Mouse (Mus musculus) kidney, adult 2 months (tissue): ENCODE results near the gene Helz. TPM values are rescaled to one million over a fixed set of nuclear protein-coding genes. Genes with fewer than 3 reads are reported as not detected.

ENCODE experiments used
- DNase-seq: peaks from one replicate; pipeline ENCODE4 v3.0.0; 2021
- H3K27ac ChIP-seq: fragments of 200-500 bp; 2 replicates; pipeline ENCODE4 v1.5.1; 2012; ENCODE audit warnings: low read depth, low read length, control low read depth, inconsistent platforms; ENCODE audit not compliant: insufficient read depth
- H3K27me3 ChIP-seq: fragments of 200-500 bp; replicated peaks from 2 replicates; pipeline ENCODE4 v1.6.1; 2012; ENCODE audit warnings: mild to moderate bottlenecking, moderate library complexity, low read length, inconsistent platforms; ENCODE audit not compliant: control insufficient read depth, insufficient read depth
- H3K36me3 ChIP-seq: fragments of 200-500 bp; 2 replicates; pipeline ENCODE4 v1.6.1; 2012; ENCODE audit warnings: mild to moderate bottlenecking, moderate library complexity, low read length, inconsistent platforms; ENCODE audit not compliant: control insufficient read depth, insufficient read depth
- H3K4me1 ChIP-seq: fragments of 200-500 bp; 2 replicates; pipeline ENCODE4 v1.6.1; 2011; ENCODE audit warnings: low read length; ENCODE audit not compliant: control insufficient read depth, insufficient read depth
- H3K4me3 ChIP-seq: fragments of 200-500 bp; 2 replicates; pipeline ENCODE4 v1.5.1; 2011; ENCODE audit warnings: mild to moderate bottlenecking, low read depth, low read length, control low read depth; ENCODE audit not compliant: insufficient read depth
- CTCF ChIP-seq: fragments of 200-500 bp; conservative IDR thresholded peaks from 2 replicates; pipeline ENCODE4 v1.5.1; 2011; ENCODE audit warnings: low read depth, mild to moderate bottlenecking, control low read depth, low read length, moderate library complexity, mixed read lengths; ENCODE audit not compliant: insufficient read depth, insufficient read length
- POLR2A ChIP-seq: fragments of 200-500 bp; IDR thresholded peaks from one replicate; pipeline ENCODE4 v1.6.1; 2011; ENCODE audit warnings: low read depth, low read length, control low read depth
- WGBS: fragments of 180-500 bp; shearing (Covaris S2); methylation state at CpG from one replicate; pipeline ENCODE4 v1.1.7; 2018; 5-methylcytosine and 5-hydroxymethylcytosine counted together
- polyA plus RNA-seq: library from polyadenylated mRNA; depleted of rRNA; stranded (reverse); fragments of >200 nt; gene quantifications from 2 replicates; pipeline ENCODE4 v1.2.3, GENCODE M21; 2012

Gene Helz
- polyA plus RNA-seq, 1 experiment = 18.8 TPM

DNA sequence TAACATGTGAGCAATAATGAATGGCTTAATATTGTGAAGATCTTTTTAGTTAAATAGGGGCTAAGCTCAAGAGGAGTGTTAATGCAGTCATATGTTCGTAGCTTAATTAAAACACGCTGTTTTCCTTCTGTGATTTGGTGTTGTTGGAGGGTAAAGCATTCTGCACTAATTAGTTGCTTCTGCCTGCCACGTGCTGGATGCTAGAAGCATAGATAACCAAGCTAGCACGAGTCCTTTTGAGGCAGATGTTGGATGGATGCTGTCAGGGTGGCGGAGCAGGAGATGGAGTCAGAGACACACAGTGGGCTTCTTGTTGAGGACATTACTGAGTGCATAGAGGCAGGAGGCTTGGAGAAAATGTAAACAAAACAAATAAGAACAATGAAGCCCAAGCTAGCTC, 109.4 kb downstream of the Helz start:
- DNase-seq = no peak
- H3K4me1 ChIP-seq = no peaks in the 10 kb centered on the region
- H3K27me3 ChIP-seq = no peaks in the 10 kb centered on the region
- no peak overlapping the region for H3K4me3 ChIP-seq
- H3K36me3 ChIP-seq = peaks cover 5% of the 10 kb centered on the region
- TF ChIP-seq CTCF (no peak), POLR2A (no peak)
- 86% methylated on average over 5 of the region's 5 CpGs for WGBS
- no peak overlapping the region for H3K27ac ChIP-seq

DNA sequence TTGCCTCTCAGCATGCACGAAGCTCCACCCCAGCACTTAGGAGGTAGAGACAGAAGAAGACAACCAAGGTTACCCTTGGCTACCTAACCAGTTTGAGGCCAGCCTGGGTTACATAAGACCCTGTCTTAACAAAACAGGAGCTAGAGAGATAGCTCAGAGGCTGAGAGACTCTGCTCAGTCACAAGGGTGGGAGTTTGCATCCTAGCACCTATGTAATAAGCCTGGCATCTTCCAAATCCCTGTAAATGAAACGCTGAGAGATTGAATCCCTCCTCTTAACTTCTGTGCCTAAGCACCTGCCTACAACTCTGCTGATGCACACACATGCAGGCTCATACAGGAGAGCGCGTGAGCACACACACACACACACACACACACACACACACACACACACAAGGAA, 112.7 kb downstream of the Helz start:
- DNase-seq = no peak
- no peak overlapping the region for H3K4me3 ChIP-seq
- peaks cover 7% of the 10 kb centered on the region for H3K36me3 ChIP-seq
- no peak overlapping the region for H3K27ac ChIP-seq
- WGBS = 95% methylated on average over 4 of the region's 4 CpGs
- TF ChIP-seq CTCF (no peak), POLR2A (no peak)
- H3K27me3 ChIP-seq = no peaks in the 10 kb centered on the region
- H3K4me1 ChIP-seq = no peaks in the 10 kb centered on the region

DNA sequence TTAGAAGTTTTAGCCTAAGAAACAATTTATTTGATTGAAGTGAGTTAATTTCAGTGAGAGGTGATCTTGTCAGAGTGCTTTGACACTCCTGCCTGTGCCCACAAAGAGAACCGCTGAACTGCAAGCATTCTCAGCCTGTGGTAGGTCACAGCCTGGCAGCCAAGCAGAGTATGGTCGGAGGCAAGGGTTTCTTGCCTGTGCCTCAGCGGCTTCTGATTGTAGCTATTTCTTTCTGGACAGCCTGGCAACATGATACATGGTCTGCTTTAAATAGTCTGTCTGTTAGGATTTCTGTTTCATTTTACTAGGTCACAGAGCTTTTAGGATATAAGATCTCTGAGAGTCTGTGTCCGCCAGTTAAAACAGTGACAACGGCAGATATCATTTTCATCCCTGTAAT, 114.9 kb downstream of the Helz start:
- H3K4me3 ChIP-seq = no peak overlapping the region
- TF ChIP-seq CTCF (no peak), POLR2A (no peak)
- peaks cover 9% of the 10 kb centered on the region for H3K36me3 ChIP-seq
- H3K4me1 ChIP-seq = no peaks in the 10 kb centered on the region
- no peak for DNase-seq
- H3K27me3 ChIP-seq = no peaks in the 10 kb centered on the region
- H3K27ac ChIP-seq = no peak overlapping the region
- 68% methylated on average over 5 of the region's 5 CpGs for WGBS

DNA sequence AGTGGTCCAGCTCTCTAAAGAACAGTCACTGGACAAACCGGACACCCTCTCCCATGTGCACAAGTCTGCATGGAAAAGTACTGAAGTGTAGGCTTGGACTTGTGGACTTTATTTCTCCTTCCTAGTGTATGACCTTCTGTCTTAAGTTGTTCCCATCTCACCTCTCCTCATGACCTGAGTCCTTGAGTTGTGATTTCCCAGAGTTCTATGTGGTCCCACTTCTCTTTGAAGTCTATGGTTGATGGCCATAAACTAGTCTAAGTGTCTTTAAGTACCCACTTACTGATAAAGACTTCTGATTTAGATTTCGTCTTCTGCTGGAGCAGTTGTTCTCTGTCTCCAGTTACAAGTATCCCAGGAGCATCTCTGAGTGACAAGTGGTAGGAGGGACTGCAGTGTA, 119.8 kb downstream of the Helz start:
- TF ChIP-seq POLR2A (no peak), CTCF (no peak)
- 80% methylated on average over 2 of the region's 2 CpGs for WGBS
- Histone ChIP-seq H3K4me3 (no peak overlapping the region), H3K27ac (no peak overlapping the region), H3K27me3 (no peaks in the 10 kb centered on the region), H3K4me1 (no peaks in the 10 kb centered on the region), H3K36me3 (peaks cover 7% of the 10 kb centered on the region)
- DNase-seq = no peak

DNA sequence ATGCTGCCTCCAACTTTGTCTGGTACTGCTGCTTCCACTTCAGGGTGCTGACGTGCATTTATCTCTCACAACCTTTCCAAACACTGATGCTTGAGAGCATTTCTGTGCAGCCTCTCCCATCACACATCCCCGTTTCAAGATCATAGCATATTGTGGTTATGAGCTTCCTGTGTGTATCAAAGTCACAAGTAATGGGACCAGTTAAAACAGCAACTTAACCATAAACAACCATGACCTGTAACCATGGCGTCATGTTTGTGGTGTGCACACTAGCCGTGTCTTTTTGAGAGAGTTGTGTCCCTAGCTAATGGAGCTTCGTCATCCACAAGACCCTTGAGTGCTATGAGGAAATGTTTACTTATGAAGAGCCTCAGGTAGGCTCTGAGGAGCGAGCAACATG, 120.5 kb downstream of the Helz start:
- Histone ChIP-seq H3K27ac (no peak overlapping the region), H3K4me3 (no peak overlapping the region), H3K27me3 (no peaks in the 10 kb centered on the region), H3K36me3 (peaks cover 7% of the 10 kb centered on the region), H3K4me1 (no peaks in the 10 kb centered on the region)
- DNase-seq = no peak
- TF ChIP-seq POLR2A = no peak
- TF ChIP-seq CTCF = no peak
- 91% methylated on average over 6 of the region's 6 CpGs for WGBS

DNA sequence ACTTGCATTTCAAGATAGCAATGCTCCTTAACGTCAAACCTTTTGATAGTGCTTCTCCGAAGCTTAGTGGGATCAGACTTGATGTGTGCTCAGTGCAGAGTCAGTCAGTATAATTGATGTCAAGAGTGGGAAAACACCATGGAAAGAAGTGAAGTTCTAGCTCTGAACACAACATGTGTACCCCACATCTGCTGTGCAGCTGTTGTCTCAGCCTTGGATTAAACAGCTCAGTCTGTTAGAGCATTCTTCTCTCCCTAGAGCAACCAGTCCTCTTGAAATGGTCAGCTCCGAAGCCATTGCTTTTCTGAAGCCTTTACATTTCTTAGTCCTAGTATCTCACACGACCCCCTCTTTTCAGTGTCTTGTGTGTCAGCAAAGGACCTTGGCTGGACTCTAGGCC, 121.2 kb downstream of the Helz start:
- H3K36me3 ChIP-seq = peaks cover 9% of the 10 kb centered on the region
- WGBS = 91% methylated on average over 4 of the region's 4 CpGs
- no peak overlapping the region for H3K27ac ChIP-seq
- no peak for DNase-seq
- TF ChIP-seq POLR2A (no peak), CTCF (no peak)
- H3K27me3 ChIP-seq = no peaks in the 10 kb centered on the region
- H3K4me3 ChIP-seq = no peak overlapping the region
- no peaks in the 10 kb centered on the region for H3K4me1 ChIP-seq

DNA sequence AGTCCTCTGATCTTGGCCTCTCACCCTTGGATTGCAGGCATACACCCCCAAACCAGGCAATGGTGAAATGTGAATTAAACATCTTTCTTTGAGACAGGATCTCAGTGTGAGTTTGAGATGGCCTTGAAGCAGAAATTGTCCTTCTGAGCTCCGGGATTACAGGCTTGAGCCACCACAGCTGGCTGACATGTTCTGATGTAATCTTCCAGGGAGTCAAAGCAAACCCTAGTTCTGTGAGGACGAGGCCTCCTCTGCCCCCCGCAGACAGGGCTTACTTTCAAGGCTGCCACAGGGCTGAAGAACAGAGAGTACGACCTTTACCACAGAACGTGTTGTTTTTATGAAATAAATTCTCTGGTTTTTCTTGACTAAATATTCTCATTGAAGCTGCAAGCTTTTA, 126.3 kb downstream of the Helz start:
- Histone ChIP-seq H3K4me3 (no peak overlapping the region), H3K27me3 (no peaks in the 10 kb centered on the region), H3K36me3 (peaks cover 6% of the 10 kb centered on the region), H3K4me1 (no peaks in the 10 kb centered on the region), H3K27ac (no peak overlapping the region)
- no peak for DNase-seq
- WGBS = 71% methylated on average over 5 of the region's 5 CpGs
- no peak for TF ChIP-seq CTCF

DNA sequence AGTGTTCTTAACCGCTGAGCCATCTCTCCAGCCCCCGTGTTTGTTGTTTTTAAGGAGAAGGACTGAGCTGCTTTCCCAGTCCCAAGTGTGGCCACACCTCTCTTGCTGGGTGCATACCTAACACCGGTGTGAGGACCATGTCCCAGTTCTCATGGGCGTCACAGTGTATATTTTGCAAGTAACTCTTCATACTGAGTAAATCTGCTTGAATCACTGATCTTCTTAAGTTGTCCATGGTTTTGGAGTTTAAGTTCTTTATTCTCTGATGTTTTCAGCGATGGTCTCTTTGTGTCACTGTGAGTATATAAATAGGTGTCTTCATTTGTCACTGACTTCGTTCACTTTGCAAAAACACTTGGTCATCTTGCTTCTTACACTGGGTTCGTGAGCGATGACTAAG, 126.9 kb downstream of the Helz start:
- 89% methylated on average over 8 of the region's 8 CpGs for WGBS
- H3K36me3 ChIP-seq = peaks cover 6% of the 10 kb centered on the region

More for the DNA sequence above, 126.9 kb downstream of the Helz start:
- Histone ChIP-seq H3K4me3 (no peak overlapping the region), H3K4me1 (no peaks in the 10 kb centered on the region), H3K27ac (no peak overlapping the region), H3K27me3 (no peaks in the 10 kb centered on the region)
- TF ChIP-seq CTCF = no peak
- TF ChIP-seq POLR2A = no peak
- DNase-seq = no peak
